Comparison of ENCODE assay signal across 8 mouse cellular contexts in genomic region chr4:43509109-43509508, GRCm38 (mm10). TPM values are rescaled to one million over a fixed set of nuclear protein-coding genes. Genes with fewer than 3 reads are reported as not detected.
DNase-seq lines count a peak whose midpoint lies in the region; ATAC-seq and TF ChIP-seq lines count a peak whose summit lies in the region.

No protein-coding gene starts in this region.

- peak overlapping the region; percentile 85 for H3K4me2 ChIP-seq in kidney, postnatal 0 days (ENCODE audit: low read length)
- peak overlapping the region; percentile 87 for H3K4me2 ChIP-seq in intestine, embryonic 15.5 days (replicated peaks)
- peak overlapping the region; percentile 59 for H3K4me2 ChIP-seq in neural tube, embryonic 12.5 days (replicated peaks)

- no peaks in the 10 kb centered on the region for H3K9me3 ChIP-seq in kidney, postnatal 0 days (replicated peaks; ENCODE audit: low read length)
- no peaks in the 10 kb centered on the region for H3K9me3 ChIP-seq in embryonic facial prominence, embryonic 10.5 days
- no peaks in the 10 kb centered on the region for H3K9me3 ChIP-seq in intestine, embryonic 15.5 days
- H3K9me3 ChIP-seq in neural tube, embryonic 12.5 days, result no peaks in the 10 kb centered on the region

- H3K4me1 ChIP-seq in kidney, postnatal 0 days (replicated peaks; ENCODE audit: insufficient read depth, low read length), result peaks cover 14% of the 10 kb centered on the region; the same call in 1 of the 2 replicates
- peaks cover 38% of the 10 kb centered on the region for H3K4me1 ChIP-seq in embryonic facial prominence, embryonic 10.5 days
- peaks cover 25% of the 10 kb centered on the region for H3K4me1 ChIP-seq in intestine, embryonic 15.5 days (replicated peaks)
- H3K4me1 ChIP-seq in neural tube, embryonic 12.5 days, result peaks cover 17% of the 10 kb centered on the region

- H3K4me3 ChIP-seq in kidney, postnatal 0 days (replicated peaks; ENCODE audit: low read depth, low read length), result peak overlapping the region; percentile 44; the same call in 1 of the 2 replicates
- peak overlapping the region; percentile 60 for H3K4me3 ChIP-seq in embryonic facial prominence, embryonic 10.5 days
- peak overlapping the region; percentile 53; the same call in 1 of the 2 replicates for H3K4me3 ChIP-seq in intestine, embryonic 15.5 days (replicated peaks)
- peak overlapping the region; percentile 23; the same call in 1 of the 2 replicates for H3K4me3 ChIP-seq in neural tube, embryonic 12.5 days

- no peak for ATAC-seq in kidney, postnatal 0 days (replicated peaks; ENCODE audit: low FRiP score, low read depth)
- peak; percentile 9; the same call in 1 of the 2 replicates for ATAC-seq in intestine, embryonic 15.5 days
- no peak for ATAC-seq in neural tube, embryonic 12.5 days (ENCODE audit: low FRiP score, low read depth)

- H3K36me3 ChIP-seq in kidney, postnatal 0 days (ENCODE audit: insufficient read depth, low read length), result no peaks in the 10 kb centered on the region
- H3K36me3 ChIP-seq in embryonic facial prominence, embryonic 10.5 days (replicated peaks), result no peaks in the 10 kb centered on the region
- no peaks in the 10 kb centered on the region for H3K36me3 ChIP-seq in intestine, embryonic 15.5 days
- H3K36me3 ChIP-seq in neural tube, embryonic 12.5 days, result no peaks in the 10 kb centered on the region

- no peak for TF ChIP-seq CTCF in kidney, postnatal 0 days (IDR thresholded peaks at IDR 0.05; ENCODE audit: low read depth)

- no peak overlapping the region for H3K27ac ChIP-seq in kidney, postnatal 0 days
- H3K27ac ChIP-seq in embryonic facial prominence, embryonic 10.5 days (replicated peaks), result peak overlapping the region; percentile 79
- H3K27ac ChIP-seq in intestine, embryonic 15.5 days, result peak overlapping the region; percentile 41
- H3K27ac ChIP-seq in neural tube, embryonic 12.5 days, result no peak overlapping the region

- no peak for DNase-seq in kidney, postnatal 0 days (ENCODE audit: low spot score)
- no peak for DNase-seq in kidney, adult 11 months
- DNase-seq in embryonic facial prominence, embryonic 10.5 days (ENCODE audit: low spot score), result no peak
- no peak for DNase-seq in right cerebral cortex, postnatal 10 days (ENCODE audit: low spot score in 2 of 2)
- DNase-seq in adrenal gland, postnatal 4 days (ENCODE audit: low spot score in 2 of 2), result no peak
- no peak for DNase-seq in urinary bladder, postnatal 4 days (ENCODE audit: low spot score in 2 of 2)

- no peaks in the 10 kb centered on the region for H3K27me3 ChIP-seq in kidney, postnatal 0 days (ENCODE audit: insufficient read depth, low read length)
- H3K27me3 ChIP-seq in embryonic facial prominence, embryonic 10.5 days (replicated peaks; ENCODE audit: low read depth, poor library complexity, severe bottlenecking), result peaks cover 53% of the 10 kb centered on the region
- no peaks in the 10 kb centered on the region for H3K27me3 ChIP-seq in intestine, embryonic 15.5 days (replicated peaks)
- H3K27me3 ChIP-seq in neural tube, embryonic 12.5 days (replicated peaks), result peaks cover 31% of the 10 kb centered on the region

- 0 out of 2 replicates have a peak overlapping the region, but pooled peaks have one; percentile 50 for H3K9ac ChIP-seq in kidney, postnatal 0 days (ENCODE audit: low read depth, low read length)
- H3K9ac ChIP-seq in intestine, embryonic 15.5 days, result peak overlapping the region; percentile 58; the same call in 1 of the 2 replicates
- H3K9ac ChIP-seq in neural tube, embryonic 12.5 days, result no peak overlapping the region

- WGBS in kidney, postnatal 0 days, result 33% methylated on average over 9 of the region's 9 CpGs
- 28% methylated on average over 9 of the region's 9 CpGs for WGBS in embryonic facial prominence, embryonic 10.5 days
- WGBS in intestine, embryonic 15.5 days, result 45% methylated on average over 9 of the region's 9 CpGs
- 18% methylated on average over 9 of the region's 9 CpGs for WGBS in neural tube, embryonic 12.5 days

RNA-seq across cellular contexts. Expression of gene Car9, which starts 2.3 kb away (rescaled TPM):
- polyA plus RNA-seq in kidney, postnatal 0 days (2015; fragmentation: Nextera tagmentation; extraction: Ambion mirVana), result 0.48 and 1.3 TPM in 2 replicates
- 0.96 and 1.0 TPM in 2 replicates for polyA plus RNA-seq in embryonic facial prominence, embryonic 10.5 days (2016; fragmentation: Nextera tagmentation; extraction: Ambion mirVana)
- 18.0 and 30.0 TPM in 2 replicates for polyA plus RNA-seq in intestine, embryonic 15.5 days (2015; fragmentation: Nextera tagmentation; extraction: Ambion mirVana)
- 0.33 and 0.41 TPM in 2 replicates for polyA plus RNA-seq in neural tube, embryonic 12.5 days (2016; fragmentation: Nextera tagmentation; extraction: Ambion mirVana)
- total RNA-seq in adrenal gland, postnatal 4 days (2021), result 1 to 10 TPM; 1.4 to 1.5 TPM

RNA-seq across cellular contexts. Expression of gene Arhgef39, which starts 9.6 kb away (rescaled TPM):
- 15.2 and 15.4 TPM in 2 replicates for polyA plus RNA-seq in kidney, postnatal 0 days (2015; fragmentation: Nextera tagmentation; extraction: Ambion mirVana)
- 44.1 and 48.2 TPM in 2 replicates for polyA plus RNA-seq in embryonic facial prominence, embryonic 10.5 days (2016; fragmentation: Nextera tagmentation; extraction: Ambion mirVana)
- polyA plus RNA-seq in intestine, embryonic 15.5 days (2015; fragmentation: Nextera tagmentation; extraction: Ambion mirVana), result 45.2 and 48.6 TPM in 2 replicates
- polyA plus RNA-seq in neural tube, embryonic 12.5 days (2016; fragmentation: Nextera tagmentation; extraction: Ambion mirVana), result 24.8 and 27.0 TPM in 2 replicates
- 10 to 100 TPM; 11.3 to 15.0 TPM for total RNA-seq in adrenal gland, postnatal 4 days (2021)

RNA-seq across cellular contexts. Expression of gene Tpm2, which starts 14.5 kb away (rescaled TPM):
- 164 and 176 TPM in 2 replicates for polyA plus RNA-seq in kidney, postnatal 0 days (2015; fragmentation: Nextera tagmentation; extraction: Ambion mirVana)
- 59.4 and 61.1 TPM in 2 replicates for polyA plus RNA-seq in embryonic facial prominence, embryonic 10.5 days (2016; fragmentation: Nextera tagmentation; extraction: Ambion mirVana)
- polyA plus RNA-seq in intestine, embryonic 15.5 days (2015; fragmentation: Nextera tagmentation; extraction: Ambion mirVana), result 510 and 514 TPM in 2 replicates
- polyA plus RNA-seq in neural tube, embryonic 12.5 days (2016; fragmentation: Nextera tagmentation; extraction: Ambion mirVana), result 83.5 and 93.0 TPM in 2 replicates
- 100 to 1,000 TPM; 135 to 293 TPM for total RNA-seq in adrenal gland, postnatal 4 days (2021)

RNA-seq across cellular contexts. Expression of gene Ccdc107, which starts 16.4 kb away (rescaled TPM):
- polyA plus RNA-seq in kidney, postnatal 0 days (2015; fragmentation: Nextera tagmentation; extraction: Ambion mirVana), result 104 and 107 TPM in 2 replicates
- polyA plus RNA-seq in embryonic facial prominence, embryonic 10.5 days (2016; fragmentation: Nextera tagmentation; extraction: Ambion mirVana), result 45.2 and 46.6 TPM in 2 replicates
- 98.8 and 102 TPM in 2 replicates for polyA plus RNA-seq in intestine, embryonic 15.5 days (2015; fragmentation: Nextera tagmentation; extraction: Ambion mirVana)
- 54.0 and 54.6 TPM in 2 replicates for polyA plus RNA-seq in neural tube, embryonic 12.5 days (2016; fragmentation: Nextera tagmentation; extraction: Ambion mirVana)
- total RNA-seq in adrenal gland, postnatal 4 days (2021), result 10 to 100 TPM; 44.3 TPM

RNA-seq across cellular contexts. Expression of gene Sit1, which starts 25.6 kb away (rescaled TPM):
- polyA plus RNA-seq in kidney, postnatal 0 days (2015; fragmentation: Nextera tagmentation; extraction: Ambion mirVana), result not detected in 2 replicates
- not detected in 2 replicates for polyA plus RNA-seq in embryonic facial prominence, embryonic 10.5 days (2016; fragmentation: Nextera tagmentation; extraction: Ambion mirVana)
- polyA plus RNA-seq in intestine, embryonic 15.5 days (2015; fragmentation: Nextera tagmentation; extraction: Ambion mirVana), result not detected in 2 replicates
- 0.17 TPM in 1 of 2 replicates, not detected in the other for polyA plus RNA-seq in neural tube, embryonic 12.5 days (2016; fragmentation: Nextera tagmentation; extraction: Ambion mirVana)
- total RNA-seq in adrenal gland, postnatal 4 days (2021), result not detected

Comparison
In these comparisons a context has a peak if more than half of its experiments do, and no peak if none do; other contexts are left out.
1. H3K27ac ChIP-seq: peak in embryonic facial prominence, embryonic 10.5 days (single experiment) and intestine, embryonic 15.5 days (single experiment); none in kidney, postnatal 0 days (single experiment) and neural tube, embryonic 12.5 days (single experiment).
2. Peak in every context shown above with its lines, with median percentiles within 50 percentile points of each other: H3K4me2 ChIP-seq and H3K4me3 ChIP-seq.